Mouse (Mus musculus): ENCODE measurements around the gene Bola2.

DNA sequence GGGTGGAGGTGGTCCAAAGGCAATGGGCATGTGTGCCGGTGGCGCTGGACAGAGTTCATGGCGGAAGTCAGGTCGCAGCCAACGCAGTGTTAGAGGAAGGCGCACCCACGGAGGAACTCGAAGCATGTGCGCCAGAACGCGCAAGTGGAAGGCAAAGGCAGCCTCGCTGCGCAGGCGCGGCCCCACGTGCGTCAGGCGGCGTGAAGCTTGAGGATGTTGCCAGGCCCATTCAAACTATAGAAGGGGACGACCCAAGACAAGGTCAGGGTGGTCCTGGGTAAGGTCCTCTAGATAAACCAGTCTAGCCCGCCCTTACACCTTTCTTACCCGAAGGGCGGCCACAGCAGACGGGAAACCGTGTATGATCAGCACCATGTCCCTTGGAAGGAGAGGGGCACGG, 2.8 kb upstream of the Bola2 start:
- TF ChIP-seq CTCF (IDR thresholded peaks at IDR 0.05; ENCODE audit: borderline replicate concordance, insufficient read depth, low read depth, low read length) (no peak), POLR2A (IDR thresholded peaks at IDR 0.05; ENCODE audit: borderline replicate concordance, insufficient read depth, low read length) (no peak)

Measured in cerebellum, adult 2 months (tissue).